Mouse (Mus musculus) thymus, adult 2 months (tissue): ENCODE data around the gene Fndc3a.

Source experiments
- CTCF ChIP-seq: fragments of 200-500 bp; IDR thresholded peaks from 2 replicates; pipeline ENCODE4 v1.5.1; 2012; ENCODE audit warnings: mild to moderate bottlenecking, control low read depth, low read length, moderate library complexity, borderline replicate concordance; ENCODE audit not compliant: control insufficient read depth, poor library complexity, insufficient read depth; ENCODE audit errors: extremely low read depth
- POLR2A ChIP-seq: fragments of 200-500 bp; IDR thresholded peaks from 2 replicates; pipeline ENCODE4 v1.6.1; 2012; ENCODE audit warnings: mild to moderate bottlenecking, low read length, control low read depth, moderate library complexity; ENCODE audit not compliant: control insufficient read depth, poor library complexity, insufficient read depth; ENCODE audit errors: extremely low read depth

DNA sequence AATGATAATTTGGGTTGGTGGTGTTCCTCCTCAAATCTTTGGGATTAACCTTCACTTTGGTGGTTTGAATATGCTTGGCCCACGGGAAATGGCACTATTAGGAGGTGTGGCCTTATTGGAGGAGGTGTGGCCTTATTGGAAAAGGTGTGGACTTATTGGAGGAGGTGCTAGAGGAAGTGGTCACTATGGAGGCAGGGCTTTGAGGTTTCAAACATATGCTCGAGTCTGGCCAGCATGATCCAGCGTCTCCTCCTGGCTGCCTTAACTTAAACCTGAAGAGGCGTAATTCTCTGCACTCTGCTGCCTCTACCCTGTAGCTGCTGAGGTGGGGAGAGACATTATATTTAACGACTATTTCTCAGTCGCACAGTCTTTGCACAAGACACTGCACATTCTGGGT is 206.6 kb downstream of the Fndc3a start:
- no peak for TF ChIP-seq POLR2A
- TF ChIP-seq CTCF, result no peak
